Mouse (Mus musculus) T-helper 1 cell (primary cell): ENCODE data around the gene Zfp536.
"Not testable (repeated sequence)": the region's sequence is repeated elsewhere in the genome, so short reads cannot be mapped to it uniquely, and the experiment has no call there.

Experiments
- in situ Hi-C: fragments of 300-600 bp; cut with MboI, MseI; formaldehyde crosslinking; loops from one replicate; pipeline ENCODE4 v1.15.1; 2025; ENCODE audit warnings: high pct_unique_total_duplicates

Zfp536 gene

DNA sequence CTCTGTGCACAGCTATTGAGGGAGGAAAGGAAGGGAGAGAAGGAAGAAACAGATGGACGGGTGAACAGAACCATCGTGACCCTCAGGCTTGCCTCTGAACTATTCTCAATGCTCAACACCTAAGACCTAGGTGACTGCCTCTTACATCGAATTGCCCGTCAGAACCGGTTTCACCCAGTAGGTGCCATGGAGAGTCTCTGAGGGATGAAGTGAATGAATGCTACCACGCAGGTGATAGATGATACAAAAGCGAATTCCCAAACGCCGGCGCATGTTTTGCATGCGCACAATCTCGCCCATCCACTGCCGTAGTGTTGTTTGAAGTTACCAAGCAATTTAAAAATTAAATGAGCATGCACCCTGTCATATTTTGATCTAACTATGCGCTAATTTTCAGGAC is 164.9 kb downstream of the Zfp536 start:
- in situ Hi-C loops = no loop called here

DNA sequence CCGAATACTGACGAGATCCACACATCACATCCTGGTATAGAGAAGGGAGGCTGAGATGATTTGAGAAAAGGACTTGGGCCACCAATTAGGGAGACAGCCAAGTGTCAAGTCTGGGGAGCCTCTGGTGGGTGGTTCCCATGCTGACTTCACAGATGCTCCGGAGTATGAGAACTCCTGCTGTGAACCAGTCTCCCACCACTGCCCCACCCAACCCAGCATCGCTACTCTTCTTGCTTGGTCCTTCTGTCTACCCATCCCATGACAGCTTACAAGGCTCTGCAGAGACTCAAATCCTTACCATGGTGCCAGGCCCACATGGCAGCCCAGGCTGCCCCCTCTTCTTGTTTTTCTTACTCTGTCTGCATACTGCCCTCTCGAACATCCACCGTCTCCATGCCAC is 165.5 kb downstream of the Zfp536 start:
- in situ Hi-C loops = no loop called here

DNA sequence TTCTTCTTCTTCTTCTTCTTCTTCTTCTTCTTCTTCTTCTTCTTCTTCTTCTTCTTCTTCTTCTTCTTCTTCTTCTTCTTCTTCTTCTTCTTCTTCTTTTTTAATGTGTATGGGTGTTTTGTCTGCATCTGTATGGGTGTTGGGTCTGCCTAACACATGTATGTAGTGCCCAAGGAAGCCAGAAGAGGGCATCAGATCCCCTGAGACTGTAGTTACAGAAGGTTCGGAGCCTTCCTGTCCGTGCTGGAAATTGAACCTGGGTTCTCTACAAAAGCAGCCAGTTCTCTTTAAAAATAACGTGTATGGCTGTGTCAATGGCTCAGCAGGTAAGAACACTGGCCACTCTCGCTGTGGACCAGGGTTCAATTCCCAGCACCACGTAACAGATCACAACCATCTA is 167.0 kb downstream of the Zfp536 start:
- in situ Hi-C loops = no loop called here

DNA sequence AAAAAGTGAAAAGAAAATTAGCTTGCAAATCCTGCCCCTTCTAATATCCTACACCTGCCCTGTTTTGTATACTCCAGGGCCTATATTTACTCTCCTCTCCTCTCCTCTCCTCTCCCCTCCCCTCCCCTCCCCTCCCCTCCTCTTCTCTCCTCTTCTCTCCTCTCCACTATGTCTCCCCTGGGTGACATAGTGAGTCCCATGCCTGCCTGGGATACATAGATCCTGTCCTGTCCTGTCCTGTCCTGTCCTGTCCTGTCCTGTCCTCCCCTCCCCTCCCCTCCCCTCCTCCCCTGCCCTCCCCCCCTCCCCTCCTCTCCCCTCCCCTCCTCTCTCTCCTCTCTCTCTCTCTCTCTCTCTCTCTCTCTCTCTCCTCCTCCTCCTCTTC is 169.9 kb downstream of the Zfp536 start:
- in situ Hi-C loops = not testable (repeated sequence)

DNA sequence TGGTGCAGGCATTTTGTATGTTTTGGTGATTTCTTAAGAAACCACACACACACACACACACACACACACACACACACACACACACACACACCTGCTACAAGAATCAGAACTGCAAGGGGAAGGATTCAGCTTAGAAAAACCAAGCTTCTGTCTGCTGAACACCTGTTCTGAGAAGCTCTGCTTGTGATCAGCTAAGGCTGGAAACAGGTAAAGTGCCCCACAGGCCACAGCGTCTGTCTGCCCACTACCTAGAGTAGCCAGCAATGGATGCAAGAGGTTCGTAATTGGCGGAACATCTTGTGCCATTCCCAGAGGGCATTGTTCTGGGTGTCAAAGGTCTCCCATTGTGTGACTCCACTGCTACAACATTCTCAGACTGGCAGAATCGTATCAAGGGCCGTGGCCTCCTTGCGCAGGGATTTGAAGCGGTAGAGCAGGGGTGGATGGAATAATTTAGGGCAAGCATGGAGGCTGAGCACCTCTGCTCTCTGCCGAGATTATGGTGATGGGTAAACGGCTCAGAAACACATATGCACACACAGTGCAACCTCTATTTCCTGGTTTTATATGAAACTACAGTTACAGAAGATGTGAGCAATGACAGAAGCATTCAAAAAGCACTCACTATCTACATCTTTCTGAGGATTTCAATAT is 170.4 kb downstream of the Zfp536 start:
- in situ Hi-C loops = no loop called here

DNA sequence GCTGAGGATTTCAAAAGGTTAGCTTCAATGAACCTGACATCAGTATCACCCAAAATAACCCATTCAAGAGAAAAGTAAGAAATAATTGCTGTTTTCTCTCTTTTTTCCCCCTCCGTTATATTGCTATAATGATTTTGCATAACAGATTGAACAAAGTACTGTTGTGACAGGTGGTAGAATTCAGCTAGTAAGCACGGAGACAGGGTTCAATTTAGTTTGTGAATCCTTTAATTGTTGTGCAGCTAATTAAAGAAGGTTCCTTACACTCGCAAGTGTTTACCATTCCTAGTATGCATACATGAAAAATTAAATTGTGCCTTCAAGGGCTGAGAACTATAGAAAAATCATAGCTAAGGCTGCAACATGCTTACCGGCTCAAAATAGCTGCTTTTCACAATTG is 173.1 kb downstream of the Zfp536 start:
- in situ Hi-C loops = no loop called here

DNA sequence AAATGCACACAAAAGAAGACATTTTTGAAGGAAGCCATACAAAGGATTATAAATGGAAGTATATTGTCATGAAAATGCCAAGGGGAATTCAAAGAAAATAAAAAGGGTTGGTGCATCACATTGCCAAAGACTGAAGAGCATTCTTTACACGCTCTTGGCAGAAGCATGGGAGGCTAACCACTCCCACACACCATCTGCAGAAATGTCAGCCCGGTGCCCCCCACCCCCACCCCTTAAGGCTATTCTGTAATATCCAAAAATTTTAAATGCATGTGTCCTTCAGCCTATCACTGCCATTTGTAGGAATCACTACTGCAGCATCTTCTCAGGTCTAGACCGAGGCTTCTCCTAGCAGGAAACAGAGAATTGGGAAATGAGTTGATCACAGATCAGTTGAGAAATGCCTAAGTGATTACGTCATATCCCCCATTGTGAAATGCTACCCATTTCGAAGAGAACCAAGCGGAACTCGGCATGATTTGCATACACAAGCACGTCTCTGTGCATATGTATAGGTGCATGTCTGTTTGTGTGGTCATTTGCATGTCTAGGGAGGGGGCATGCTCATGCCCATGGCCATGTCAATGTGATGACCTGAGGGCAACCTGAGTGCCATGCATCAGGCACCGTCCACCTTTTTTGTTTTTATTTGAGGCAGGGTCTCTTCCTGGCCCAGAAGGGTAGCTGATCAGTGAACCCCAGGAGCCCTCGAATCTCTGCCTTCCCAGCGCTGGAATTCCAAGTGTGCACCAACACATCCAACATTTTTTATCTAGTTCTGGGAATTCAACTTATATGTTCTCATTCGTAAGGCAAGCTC is 179.0 kb downstream of the Zfp536 start:
- in situ Hi-C loops = no loop called here

DNA sequence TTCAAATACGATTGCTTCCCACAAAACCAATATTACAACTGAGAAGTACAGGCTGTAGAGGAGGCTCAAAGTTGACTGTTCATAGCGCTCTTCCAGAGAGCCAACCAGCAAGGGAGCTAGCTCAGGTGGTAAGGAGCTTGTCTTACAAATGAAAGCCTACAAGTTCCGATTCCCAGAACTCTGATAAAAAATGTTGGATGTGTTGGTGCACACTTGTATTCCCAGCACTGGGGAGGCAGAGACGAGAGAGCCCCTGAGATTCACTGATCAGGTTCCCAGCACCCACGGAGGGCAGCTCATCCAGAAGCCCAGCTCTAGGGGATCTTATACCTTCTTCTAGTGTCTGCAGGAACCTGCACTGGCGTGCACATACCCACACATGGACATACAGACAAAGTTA is 179.9 kb downstream of the Zfp536 start:
- in situ Hi-C loops = no loop called here

DNA sequence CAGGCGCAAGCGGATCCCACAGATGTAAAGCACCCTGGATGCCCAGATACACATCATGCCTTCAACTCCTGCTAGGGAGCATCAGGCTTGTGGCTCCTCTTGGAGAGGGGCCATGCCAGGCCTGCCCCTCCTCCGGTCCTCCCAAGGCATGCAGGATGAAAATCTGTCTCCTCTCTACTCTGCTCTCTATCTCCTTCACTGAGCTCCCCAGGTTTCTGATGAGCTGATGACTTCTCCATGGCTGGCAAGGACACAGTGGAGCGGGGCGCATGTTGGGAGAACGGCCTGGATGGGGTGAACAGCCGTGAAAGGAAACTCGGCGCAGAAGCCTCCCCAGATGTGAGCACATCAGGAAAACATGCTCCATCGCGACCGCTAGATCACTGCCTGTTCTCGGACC is 186.7 kb downstream of the Zfp536 start:
- in situ Hi-C loops = no loop called here

DNA sequence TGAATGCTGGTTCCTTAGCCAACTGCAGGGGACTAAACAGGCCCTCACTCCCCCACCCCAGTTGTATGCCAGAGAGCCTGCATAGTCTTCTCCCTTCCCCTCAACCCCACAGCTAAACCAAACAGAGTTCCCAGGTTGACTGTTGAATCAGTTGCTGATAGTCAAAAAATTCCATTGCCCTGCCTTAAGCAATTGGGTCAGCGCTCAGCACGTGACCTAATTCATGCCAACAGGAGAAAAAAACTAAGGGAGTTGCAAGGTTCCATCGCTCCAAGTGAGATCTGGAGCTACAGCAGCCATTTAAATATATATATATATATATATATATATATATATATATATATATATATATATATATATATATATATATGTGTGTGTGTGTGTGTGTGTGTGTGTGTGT is 192.2 kb downstream of the Zfp536 start:
- in situ Hi-C loops = no loop called here

DNA sequence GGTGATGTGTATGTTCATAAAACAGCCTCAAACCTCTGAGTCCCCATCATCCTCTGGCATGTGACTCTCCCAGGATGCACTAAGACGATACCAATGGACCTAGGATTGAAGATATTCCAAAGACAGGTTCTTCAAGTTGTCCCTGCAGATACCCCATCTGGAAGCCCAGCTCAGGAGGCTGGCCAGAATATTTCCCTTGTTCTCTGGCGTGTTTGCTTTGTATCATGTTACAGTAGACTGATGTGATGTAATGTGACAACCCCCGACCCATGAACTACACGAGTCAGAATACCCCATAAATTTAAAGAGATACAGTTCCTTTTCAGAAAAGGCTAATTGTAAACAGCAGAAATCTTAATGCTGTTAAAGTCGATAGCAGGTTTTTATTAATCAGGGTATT is 192.9 kb downstream of the Zfp536 start:
- in situ Hi-C loops = no loop called here

DNA sequence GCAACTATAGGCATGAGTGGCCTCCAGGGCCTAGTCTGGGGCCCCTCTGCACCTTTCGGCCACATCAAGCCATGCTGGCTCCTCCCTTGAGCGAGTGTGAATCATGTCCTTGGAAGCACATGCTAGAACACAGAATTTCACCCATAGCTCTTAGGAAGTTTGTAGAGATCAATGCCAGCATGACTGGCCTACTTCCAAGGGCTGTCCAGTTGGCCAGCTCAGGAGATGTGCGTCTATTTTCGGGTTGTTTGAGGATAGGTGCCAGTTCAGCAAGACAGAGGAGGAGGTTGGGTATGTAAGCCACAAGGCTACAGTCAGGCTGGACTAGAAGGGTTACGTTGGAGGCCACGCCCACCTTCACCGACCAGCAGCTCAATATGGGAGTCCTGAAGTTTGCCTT is 201.4 kb downstream of the Zfp536 start:
- in situ Hi-C loops = no loop called here

DNA sequence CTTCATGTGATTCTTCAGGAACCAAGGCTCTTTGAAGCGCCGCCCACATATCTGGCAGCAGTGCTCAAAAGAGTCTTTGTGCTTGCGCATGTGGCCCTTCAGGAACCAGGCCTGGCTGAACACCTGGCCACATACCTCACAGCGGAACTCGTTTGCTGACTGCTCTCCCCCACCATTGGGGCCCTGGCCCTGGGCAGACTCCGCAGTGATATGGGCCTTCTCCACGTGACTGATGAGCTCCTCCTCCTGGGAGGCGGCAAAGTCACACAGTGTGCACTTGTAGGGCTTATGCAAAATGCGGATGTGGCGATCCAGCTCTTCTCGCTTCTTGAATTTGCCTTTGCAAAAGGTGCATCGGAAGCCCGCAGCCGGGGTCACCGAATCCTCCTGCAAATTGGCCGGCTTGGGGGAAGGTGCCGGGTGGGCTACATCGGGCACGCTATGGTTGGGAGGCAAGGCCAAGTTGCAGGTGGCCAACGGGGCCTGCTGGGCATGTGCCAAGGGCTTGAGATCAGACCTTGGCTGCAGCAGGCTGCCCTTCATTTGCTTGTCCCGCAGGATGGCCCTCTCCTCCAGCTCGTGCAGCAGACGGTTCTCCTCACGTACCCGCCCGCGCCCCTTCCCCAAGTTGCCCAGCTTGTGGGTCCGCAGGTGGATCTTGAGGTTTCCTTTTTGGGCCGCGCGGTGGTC is 204.5 kb downstream of the Zfp536 start:
- in situ Hi-C loops = no loop called here

DNA sequence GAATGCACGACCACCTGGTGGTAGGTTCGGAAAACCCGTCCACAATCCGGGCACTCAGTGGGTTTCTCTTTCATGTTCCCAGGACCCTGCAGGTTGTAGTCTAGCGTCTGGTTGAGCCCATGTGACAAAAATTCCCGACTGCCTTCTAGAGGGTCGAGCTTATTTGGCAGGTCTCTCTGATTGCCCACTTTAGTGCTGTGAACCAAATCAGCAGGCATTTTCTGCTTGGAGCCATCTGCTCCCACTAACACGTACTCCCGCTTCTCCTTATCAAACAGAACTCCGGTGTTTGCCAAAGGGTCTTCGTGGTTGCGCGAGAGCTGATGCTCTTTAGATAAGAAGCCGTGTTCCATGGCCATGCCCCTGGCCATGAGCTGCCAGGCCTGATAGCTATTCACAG is 205.4 kb downstream of the Zfp536 start:
- in situ Hi-C loops = no loop called here

DNA sequence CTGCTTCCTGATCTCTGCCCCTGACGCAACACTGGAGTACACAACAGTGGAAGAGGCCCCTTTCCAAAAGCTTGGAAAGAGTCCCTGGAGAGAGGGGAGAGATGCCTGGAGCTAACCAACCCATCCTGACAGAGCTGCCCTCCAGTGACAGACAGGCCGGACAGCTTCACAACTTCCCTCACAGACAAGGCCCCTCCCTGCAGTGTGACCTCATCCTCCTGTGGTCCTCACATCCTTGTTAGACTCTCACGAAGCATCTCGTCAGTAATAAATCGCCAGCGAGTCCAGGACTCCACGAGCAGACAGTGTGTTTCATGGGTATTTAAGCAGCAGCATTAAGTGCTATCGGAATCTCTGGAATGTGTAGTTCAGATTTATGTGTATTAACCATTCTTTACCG is 207.4 kb downstream of the Zfp536 start:
- in situ Hi-C loops = no loop called here

DNA sequence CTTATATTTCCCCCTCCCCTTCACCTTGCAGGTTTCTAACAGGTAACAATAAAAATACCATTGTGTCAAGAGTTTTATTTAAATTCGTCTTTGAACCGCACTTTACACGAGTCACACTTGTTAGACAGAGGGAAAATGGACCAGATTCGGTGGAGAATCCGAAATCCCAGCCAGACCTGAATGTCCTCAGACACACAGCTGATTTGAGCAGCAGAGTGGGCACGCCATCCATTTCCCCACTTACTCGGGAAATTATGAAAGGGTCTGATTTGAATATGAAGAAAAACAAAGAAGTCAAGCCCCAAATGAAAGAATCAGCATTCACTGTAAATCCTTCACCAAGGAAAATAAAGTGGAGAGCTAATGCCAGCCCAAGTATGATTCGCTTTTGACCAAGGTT is 208.1 kb downstream of the Zfp536 start:
- in situ Hi-C loops = no loop called here

DNA sequence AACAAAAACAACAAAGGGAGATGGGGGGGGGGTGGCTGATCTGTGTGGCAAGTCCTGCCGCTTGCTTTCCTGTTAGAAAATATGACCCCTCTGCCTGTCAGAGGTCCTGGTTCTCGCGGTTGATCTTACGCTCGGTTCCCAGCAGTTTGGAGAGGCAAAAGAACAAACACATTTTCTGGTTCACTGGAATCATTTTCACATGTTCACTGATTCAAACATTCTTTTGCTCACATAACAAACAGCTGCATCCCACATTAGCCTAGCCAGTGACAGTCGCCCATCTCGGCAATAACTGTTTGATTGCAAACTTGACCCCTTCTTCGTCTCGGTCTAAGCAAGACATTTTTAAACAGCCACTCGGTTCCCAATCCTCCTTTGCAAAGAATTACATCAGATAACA is 208.8 kb downstream of the Zfp536 start:
- in situ Hi-C loops = no loop called here

DNA sequence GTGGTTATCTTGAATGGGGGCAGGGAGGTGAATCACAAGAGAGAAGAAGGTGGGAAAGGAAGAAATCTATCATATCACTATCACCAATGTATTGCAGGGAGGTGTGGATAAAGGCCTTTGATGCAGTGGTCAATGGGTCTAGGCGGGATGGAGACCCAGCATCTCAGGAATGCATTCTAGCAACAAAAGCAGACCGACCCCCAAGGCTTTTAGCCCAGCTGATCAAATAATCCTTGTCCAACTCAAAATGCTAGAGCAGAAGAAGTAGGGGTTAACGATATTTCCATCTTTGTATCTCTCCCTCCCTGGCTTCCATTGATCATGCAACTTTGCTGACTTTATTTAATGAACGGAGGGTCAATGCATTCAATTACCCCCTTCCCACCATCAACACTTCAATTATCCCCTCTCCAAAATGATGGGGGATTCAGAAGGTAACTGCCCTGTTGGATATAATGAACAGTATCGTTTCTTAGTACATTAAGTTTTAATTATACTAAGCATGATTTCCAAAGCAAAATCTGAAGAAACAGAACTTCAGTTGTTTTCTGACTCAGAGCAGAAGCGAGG is 209.5 kb downstream of the Zfp536 start:
- in situ Hi-C loops = no loop called here

DNA sequence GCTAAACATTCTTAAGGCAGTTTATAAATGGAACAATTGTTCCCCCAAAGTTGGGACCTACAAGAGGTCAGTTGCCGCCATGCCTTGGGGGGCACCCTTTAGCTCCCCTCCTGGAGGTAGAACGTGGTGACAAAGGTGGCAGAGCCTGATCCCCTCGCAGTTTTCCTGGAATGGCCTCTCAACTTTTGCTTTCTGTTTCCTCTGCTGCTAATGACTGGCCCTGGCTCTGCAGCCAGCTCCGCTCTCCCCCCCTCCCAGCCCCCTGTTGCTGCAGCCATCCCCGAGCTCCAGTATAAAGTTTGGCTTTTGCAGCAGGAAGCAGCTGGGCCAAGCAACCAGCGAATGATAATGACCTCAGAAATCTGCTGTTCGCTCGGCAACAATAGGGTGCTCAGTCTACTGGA is 210.3 kb downstream of the Zfp536 start:
- in situ Hi-C loops = no loop called here

DNA sequence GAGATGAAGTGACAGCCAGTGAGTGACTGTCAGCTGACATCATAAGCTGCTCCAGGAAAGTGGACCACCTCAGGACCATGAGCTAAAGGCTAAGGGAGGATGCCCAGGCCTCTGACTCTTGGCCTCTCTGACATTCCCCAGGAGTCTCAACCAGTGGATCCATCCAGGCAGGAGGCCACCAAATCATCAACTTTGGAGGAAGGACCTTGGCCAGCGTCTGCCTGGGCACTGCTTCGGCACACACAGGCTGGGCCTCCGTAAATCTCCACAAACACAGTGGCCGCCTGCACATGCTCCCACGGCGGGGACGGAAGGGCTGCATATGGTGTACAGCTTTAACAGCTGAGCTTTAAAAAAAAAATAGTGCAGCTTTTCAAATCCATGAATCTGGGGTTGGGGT is 210.9 kb downstream of the Zfp536 start:
- in situ Hi-C loops = no loop called here

DNA sequence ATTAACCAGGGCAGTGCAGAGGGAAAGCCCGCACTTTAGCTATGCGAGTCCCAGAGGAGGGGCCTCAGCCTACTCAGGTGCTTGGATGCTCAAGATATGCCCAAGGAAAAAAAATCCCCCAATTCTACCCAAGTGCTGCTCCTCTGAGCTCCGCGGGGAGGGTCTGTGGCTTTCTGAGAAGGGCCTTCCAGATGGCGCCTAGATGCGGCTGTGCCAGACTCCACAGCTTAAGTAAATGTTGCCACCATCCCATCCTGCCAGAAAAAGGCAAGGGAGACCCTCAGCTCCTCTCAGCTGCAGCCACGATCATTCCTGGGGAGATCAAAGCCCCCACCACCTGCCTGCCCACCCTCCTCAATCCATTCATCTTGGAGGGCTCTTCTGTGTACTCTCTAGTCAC is 212.9 kb downstream of the Zfp536 start:
- in situ Hi-C loops = no loop called here

DNA sequence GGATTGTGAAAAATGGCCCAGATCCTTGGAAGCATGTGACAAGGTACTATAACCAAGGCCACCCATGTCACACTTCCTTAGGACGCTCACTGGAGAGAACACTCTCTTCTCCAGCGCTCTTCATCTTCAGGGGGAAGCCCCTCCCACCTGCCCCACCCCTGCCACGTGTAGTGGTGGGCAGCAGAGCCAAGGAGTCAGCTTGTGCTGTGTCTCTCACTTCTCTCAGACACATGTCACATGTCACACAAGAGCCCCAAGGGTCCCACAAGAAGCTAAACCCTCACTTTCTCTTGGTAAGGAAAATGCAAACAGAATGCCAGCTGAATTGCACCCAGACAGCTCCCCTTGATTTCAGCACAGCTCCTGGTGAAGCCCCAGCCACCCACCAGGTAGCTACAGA is 213.6 kb downstream of the Zfp536 start:
- in situ Hi-C loops = no loop called here

DNA sequence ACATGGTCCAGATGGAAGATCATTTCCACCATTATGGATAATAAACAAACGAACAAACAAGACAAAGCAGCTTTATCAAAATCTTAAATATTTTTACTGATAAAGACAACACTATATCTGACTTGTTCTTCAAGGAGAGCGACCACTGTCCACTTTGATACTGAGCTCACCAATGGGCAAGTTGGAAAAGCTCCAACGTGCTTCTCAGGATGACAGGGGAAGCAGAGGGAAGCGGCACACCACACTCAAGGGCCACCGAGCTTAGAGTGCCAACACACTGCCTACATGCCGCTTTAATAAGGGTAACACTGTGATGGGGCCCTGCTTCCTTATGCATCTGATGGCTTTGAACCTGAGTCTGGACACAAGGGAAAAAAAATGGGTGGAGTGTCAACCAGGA is 214.1 kb downstream of the Zfp536 start:
- in situ Hi-C loops = no loop called here
